Mouse (Mus musculus): ENCODE measurements around the gene Miip. TPM values are rescaled to one million over a fixed set of nuclear protein-coding genes. Genes with fewer than 3 reads are reported as not detected.
"Not testable (repeated sequence)": the region's sequence is repeated elsewhere in the genome, so short reads cannot be mapped to it uniquely, and the experiment has no call there.

The Miip gene
- polyA plus RNA-seq, 1 experiment from 2014 or later = 28.6 TPM

DNA sequence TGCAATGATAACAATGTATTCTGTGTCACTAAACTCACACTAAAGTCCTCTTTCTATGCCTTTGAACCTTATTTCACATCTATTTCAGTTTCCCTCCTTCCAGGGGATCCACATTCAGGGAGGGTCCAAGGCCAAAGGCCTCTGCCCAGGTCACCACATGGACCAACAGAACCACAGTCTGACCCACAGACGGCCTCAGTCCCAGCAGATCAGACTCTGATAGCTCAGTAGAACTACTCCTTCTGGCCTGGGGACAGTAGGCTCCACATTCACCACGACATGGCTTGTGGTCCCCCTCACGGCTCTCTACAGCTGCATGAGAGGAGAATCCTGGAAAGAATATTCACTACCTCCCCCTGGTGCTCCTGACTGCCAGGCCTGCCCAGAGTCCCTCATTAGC is 25.7 kb downstream of the Miip start:
- DNase-seq (ENCODE audit: low spot score) = no peak
- 0 out of 2 replicates have a peak, but pooled peaks cover 12% of the 10 kb centered on the region for H3K9me3 ChIP-seq (ENCODE audit: low read length)
- H3K4me2 ChIP-seq (replicated peaks; ENCODE audit: low read depth, low read length) = no peak overlapping the region
- H3K27ac ChIP-seq (ENCODE audit: low read length) = no peak overlapping the region
- no peaks in the 10 kb centered on the region for H3K27me3 ChIP-seq (replicated peaks; ENCODE audit: insufficient read depth, low read length)
- 0 out of 2 replicates have a peak, but pooled peaks cover 5% of the 10 kb centered on the region for H3K36me3 ChIP-seq (ENCODE audit: insufficient read depth, low read length)
- H3K4me3 ChIP-seq (ENCODE audit: low read depth, low read length) = no peak overlapping the region
- H3K9ac ChIP-seq (replicated peaks; ENCODE audit: low read depth) = no peak overlapping the region
- TF ChIP-seq CTCF (IDR thresholded peaks at IDR 0.05) (no peak), EP300 (IDR thresholded peaks at IDR 0.05) (no peak)
- H3K4me1 ChIP-seq (ENCODE audit: insufficient read depth, low read depth, low read length) = peaks cover 4% of the 10 kb centered on the region; the same call in 1 of the 2 replicates
- 97% methylated on average over 3 of the region's 3 CpGs for WGBS
- no peak for ATAC-seq

DNA sequence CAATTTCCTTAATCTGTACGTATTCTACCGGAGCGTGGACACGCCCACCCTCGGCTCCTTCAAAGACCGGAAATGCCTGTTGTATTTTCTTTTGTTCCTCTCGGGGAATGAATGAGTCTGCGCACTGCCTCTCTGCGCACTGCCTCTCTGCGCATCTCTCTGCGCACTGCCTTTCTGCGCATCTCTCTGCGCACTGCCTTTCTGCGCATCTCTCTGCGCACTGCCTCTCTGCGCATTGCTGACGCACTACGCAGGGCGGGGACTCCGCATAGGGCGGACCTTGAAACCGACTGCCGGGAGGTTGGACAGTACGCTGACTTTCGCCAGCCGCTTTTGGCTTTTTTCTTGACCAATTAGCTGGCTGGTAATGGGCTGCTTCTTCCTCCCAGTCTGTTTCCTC is 29.3 kb downstream of the Miip start:
- H3K4me2 ChIP-seq (replicated peaks; ENCODE audit: low read depth, low read length); DNase-seq (ENCODE audit: low spot score); H3K27ac ChIP-seq (ENCODE audit: low read length); H3K4me3 ChIP-seq (ENCODE audit: low read depth, low read length); H3K27me3 ChIP-seq (replicated peaks; ENCODE audit: insufficient read depth, low read length); H3K4me1 ChIP-seq (ENCODE audit: insufficient read depth, low read depth, low read length); H3K36me3 ChIP-seq (ENCODE audit: insufficient read depth, low read length); H3K9ac ChIP-seq (replicated peaks; ENCODE audit: low read depth); ATAC-seq: not testable (repeated sequence)
- 0 out of 2 replicates have a peak, but pooled peaks cover 12% of the 10 kb centered on the region for H3K9me3 ChIP-seq (ENCODE audit: low read length)
- 99% methylated on average over 17 of the region's 26 CpGs for WGBS

DNA sequence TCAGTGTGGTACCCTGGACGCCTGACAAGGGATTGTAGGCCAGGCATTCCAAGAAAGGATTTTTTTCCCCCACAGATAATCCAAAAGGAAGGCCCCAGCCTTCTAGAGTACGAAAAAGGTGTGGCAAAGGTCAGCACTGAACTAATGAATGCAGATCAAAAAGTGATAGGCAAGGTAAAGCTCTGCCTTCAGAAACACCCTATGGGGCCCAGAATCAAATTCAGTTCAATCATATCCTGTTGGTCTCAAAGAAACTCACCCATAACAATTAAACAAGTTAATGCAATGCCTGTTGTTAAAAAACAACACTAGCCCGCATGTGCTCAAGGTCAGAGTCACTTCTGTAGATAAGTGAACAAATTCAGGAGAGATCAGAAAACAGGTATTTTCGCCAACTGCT is 44.2 kb downstream of the Miip start:
- WGBS = 97% methylated on average over 4 of the region's 4 CpGs
- Histone ChIP-seq H3K4me2 (replicated peaks; ENCODE audit: low read depth, low read length) (no peak overlapping the region), H3K27ac (ENCODE audit: low read length) (no peak overlapping the region), H3K27me3 (replicated peaks; ENCODE audit: insufficient read depth, low read length) (no peaks in the 10 kb centered on the region), H3K36me3 (ENCODE audit: insufficient read depth, low read length) (peaks cover 17% of the 10 kb centered on the region; the same call in 1 of the 2 replicates), H3K4me1 (ENCODE audit: insufficient read depth, low read depth, low read length) (no peaks in the 10 kb centered on the region), H3K9me3 (ENCODE audit: low read length) (peaks cover 20% of the 10 kb centered on the region; the same call in 1 of the 2 replicates), H3K9ac (replicated peaks; ENCODE audit: low read depth) (no peak overlapping the region), H3K4me3 (ENCODE audit: low read depth, low read length) (no peak overlapping the region)
- DNase-seq (ENCODE audit: low spot score) (no peak), ATAC-seq (no peak)
- no peak for TF ChIP-seq CTCF (IDR thresholded peaks at IDR 0.05)
- no peak for TF ChIP-seq EP300 (IDR thresholded peaks at IDR 0.05)

- 82% methylated on average over 3 of the region's 3 CpGs for WGBS
- not testable (repeated sequence) for H3K4me3 ChIP-seq (ENCODE audit: low read depth, low read length); DNase-seq (ENCODE audit: low spot score); H3K4me2 ChIP-seq (replicated peaks; ENCODE audit: low read depth, low read length); H3K27me3 ChIP-seq (replicated peaks; ENCODE audit: insufficient read depth, low read length); ATAC-seq; H3K27ac ChIP-seq (ENCODE audit: low read length); H3K9ac ChIP-seq (replicated peaks; ENCODE audit: low read depth); H3K4me1 ChIP-seq (ENCODE audit: insufficient read depth, low read depth, low read length)
- Histone ChIP-seq H3K36me3 (ENCODE audit: insufficient read depth, low read length) (peaks cover 10% of the 10 kb centered on the region; the same call in 1 of the 2 replicates), H3K9me3 (ENCODE audit: low read length) (peaks cover 20% of the 10 kb centered on the region; the same call in 1 of the 2 replicates)
Measured at GRCm38 (mm10) chr4:147821414-147821813, 47.2 kb downstream of the Miip start.

DNA sequence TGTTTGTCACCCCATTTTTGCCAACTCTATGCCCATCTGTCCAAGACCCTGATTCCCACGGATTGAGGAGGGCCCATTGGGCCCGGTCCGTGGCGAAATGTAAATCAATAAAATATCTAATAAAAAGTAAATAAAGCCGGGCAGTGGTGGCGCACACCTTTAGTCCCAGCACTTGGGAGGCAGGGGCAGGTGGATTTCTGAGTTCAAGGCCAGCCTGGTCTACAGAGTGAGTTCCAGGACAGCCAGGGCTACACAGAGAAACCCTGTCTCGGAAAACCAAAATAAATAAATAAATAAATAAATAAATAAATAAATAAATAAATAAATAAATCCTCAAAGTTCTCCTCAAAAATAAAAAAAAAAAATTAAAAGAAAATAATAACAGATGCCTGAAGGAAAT is 49.0 kb downstream of the Miip start:
- not testable (repeated sequence) for H3K9ac ChIP-seq (replicated peaks; ENCODE audit: low read depth); ATAC-seq; H3K4me1 ChIP-seq (ENCODE audit: insufficient read depth, low read depth, low read length); H3K27me3 ChIP-seq (replicated peaks; ENCODE audit: insufficient read depth, low read length); H3K4me2 ChIP-seq (replicated peaks; ENCODE audit: low read depth, low read length); H3K4me3 ChIP-seq (ENCODE audit: low read depth, low read length); DNase-seq (ENCODE audit: low spot score); H3K36me3 ChIP-seq (ENCODE audit: insufficient read depth, low read length); H3K27ac ChIP-seq (ENCODE audit: low read length)
- H3K9me3 ChIP-seq (ENCODE audit: low read length) = peaks cover 16% of the 10 kb centered on the region; the same call in 1 of the 2 replicates
- 79% methylated on average over 7 of the region's 7 CpGs for WGBS

DNA sequence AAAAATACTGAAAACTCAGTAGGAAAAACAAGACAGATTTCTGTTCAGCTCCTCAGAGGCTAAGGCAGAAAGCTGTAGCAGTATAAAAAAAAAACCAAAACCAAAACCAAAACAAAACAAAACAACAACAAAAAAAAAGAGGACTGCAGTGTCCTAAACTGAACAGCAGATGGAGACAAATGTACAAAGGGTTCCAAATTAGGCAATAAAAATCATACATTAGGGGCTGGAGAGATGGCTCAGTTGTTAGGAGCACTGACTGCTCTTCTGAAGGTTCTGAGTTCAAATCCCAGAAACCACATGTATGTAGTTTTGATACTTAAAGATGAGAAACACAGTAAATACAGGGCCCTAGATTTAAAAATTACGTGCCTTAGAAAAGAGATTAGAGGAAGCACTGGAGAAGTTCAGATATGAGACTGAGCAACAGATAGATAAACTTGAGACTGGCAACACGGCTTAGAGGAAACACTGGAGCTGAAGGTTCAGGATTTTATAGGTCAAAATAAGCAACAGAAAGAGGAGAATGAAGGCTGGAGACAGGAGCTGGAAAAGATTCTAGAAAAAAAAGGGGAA is 53.9 kb downstream of the Miip start:
- 71% methylated on average over 2 of the region's 2 CpGs for WGBS
- Histone ChIP-seq H3K36me3 (ENCODE audit: insufficient read depth, low read length) (no peaks in the 10 kb centered on the region), H3K9me3 (ENCODE audit: low read length) (no peaks in the 10 kb centered on the region), H3K27ac (ENCODE audit: low read length) (no peak overlapping the region), H3K4me3 (ENCODE audit: low read depth, low read length) (no peak overlapping the region), H3K27me3 (replicated peaks; ENCODE audit: insufficient read depth, low read length) (no peaks in the 10 kb centered on the region), H3K4me2 (replicated peaks; ENCODE audit: low read depth, low read length) (no peak overlapping the region), H3K4me1 (ENCODE audit: insufficient read depth, low read depth, low read length) (no peaks in the 10 kb centered on the region), H3K9ac (replicated peaks; ENCODE audit: low read depth) (no peak overlapping the region)
- DNase-seq (ENCODE audit: low spot score) (peak; percentile 50), ATAC-seq (no peak)
- TF ChIP-seq CTCF (IDR thresholded peaks at IDR 0.05) = peak; percentile 58
- TF ChIP-seq EP300 (IDR thresholded peaks at IDR 0.05) = no peak

All from lung, postnatal 0 days (tissue).